Mouse (Mus musculus): Measurements from ENCODE around the gene Myl3. TPM values are rescaled to one million over a fixed set of nuclear protein-coding genes. Genes with fewer than 3 reads are reported as not detected.

The Myl3 gene
- polyA plus RNA-seq (2015; fragmentation: Nextera tagmentation; extraction: Ambion mirVana): 239 and 303 TPM in 2 replicates

DNA sequence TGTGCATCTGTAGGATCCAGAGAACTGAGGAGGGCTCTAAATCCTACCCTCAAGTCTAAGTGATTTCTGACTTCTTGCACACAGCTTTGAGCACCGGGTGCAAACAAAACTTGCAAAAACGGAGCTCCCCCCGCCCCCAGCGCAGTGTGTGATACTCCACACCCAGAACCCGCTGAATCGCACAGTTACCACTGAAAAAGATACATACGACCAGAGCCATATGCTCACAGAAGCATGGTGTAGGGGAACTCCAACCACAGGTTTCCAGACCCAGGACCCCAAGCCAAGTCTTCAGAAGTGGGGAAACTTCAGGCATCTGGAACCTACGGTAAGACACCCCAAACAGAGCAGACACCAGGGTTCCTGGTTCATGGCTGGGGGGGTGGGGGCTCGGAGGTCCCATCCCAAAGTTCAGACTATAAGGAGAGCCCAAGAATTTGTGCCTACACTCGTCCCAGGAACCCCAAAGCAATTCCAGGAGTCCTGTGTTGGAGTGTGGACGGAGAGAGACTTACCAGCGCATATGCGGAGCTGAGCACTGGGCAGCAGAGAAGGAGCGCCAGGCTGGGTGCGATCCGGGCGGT is at the start of gene Myl3:
Gene Myl3 (plus strand): TSS at position 151 of the 584 bp plus-strand sequence.

DNA sequence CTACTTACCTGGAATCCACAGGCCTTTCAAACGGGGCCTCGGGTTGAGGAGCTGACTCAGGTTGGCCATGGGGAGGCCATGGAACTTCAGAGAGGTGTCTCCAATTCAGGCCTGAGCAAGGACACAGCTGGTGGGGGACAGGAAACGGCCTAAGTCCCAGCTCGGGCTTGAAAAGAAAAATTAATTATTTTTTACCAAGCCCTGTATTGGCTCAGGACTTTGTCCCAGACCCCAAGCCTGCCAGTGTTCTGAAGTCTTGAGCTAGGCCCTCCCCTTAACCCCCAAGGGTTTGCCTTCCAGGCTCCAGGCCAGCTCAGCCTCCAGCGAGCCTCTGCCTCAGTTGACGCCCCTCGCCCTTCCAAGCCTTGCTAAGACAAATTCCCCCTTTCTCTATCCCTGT is 5.3 kb downstream of the Myl3 start, which contains the start of gene Pth1r:
Gene Pth1r (minus strand): TSS at position 185 of the 400 bp plus-strand sequence.

DNA sequence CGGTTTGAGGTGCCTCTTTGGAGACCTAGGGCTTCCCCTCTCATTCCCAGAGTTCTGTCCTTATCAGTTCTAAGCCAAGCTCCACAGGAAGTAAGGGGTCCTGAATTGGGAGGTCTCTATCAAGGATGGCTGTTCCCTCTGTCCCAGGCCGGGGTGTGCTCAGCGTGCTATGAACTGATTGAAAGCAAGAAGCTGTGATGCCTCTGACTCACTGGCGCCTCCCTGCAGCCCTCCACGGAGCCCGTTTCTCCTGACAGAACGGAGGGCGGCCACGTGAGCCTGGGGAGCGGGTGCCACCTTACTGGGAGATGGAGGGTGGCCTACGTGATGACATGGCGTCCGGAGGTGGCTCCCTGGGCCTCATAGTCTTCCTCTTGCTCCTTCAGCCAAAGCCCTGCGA is 56.2 kb downstream of the Myl3 start, which contains the start of gene Prss42:
Gene Prss42 (plus strand): TSS at position 301 of the 400 bp plus-strand sequence.

DNA sequence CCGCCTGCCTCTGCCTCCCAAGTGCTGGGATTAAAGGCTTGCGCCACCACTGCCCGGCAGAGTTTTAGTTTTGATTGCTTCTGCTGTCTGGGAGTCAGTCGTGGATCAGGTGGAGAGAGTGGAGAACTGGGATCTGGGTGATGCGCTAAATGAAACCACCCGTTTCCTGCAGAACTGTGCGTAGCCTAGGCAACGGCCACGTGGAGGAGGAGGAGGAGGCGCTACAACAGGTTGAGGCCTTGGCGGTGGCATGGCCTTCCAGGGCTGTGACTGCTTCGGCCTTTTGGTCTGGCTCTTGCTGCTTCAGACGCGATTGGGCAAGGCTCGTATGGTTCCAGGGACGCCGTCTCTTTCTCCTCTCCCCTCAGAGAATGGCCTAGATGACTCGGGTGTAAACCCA is 72.1 kb downstream of the Myl3 start, which contains the start of gene Prss44:
Gene Prss44 (plus strand): TSS at position 206 of the 400 bp plus-strand sequence.

Other genes starting within 250 kb of the Myl3 start
- 13.0 and 15.4 TPM in 2 replicates for gene Setd2, start 209.3 kb upstream of the Myl3 start, polyA plus RNA-seq (2015; fragmentation: Nextera tagmentation; extraction: Ambion mirVana)
- 10.1 and 10.6 TPM in 2 replicates for gene Nradd, start 117.4 kb upstream of the Myl3 start, polyA plus RNA-seq (2015; fragmentation: Nextera tagmentation; extraction: Ambion mirVana)
- 0.40 and 0.66 TPM in 2 replicates for gene Nbeal2, start 87.7 kb upstream of the Myl3 start, polyA plus RNA-seq (2015; fragmentation: Nextera tagmentation; extraction: Ambion mirVana)
- gene Ccdc12, start 85.4 kb upstream of the Myl3 start, polyA plus RNA-seq (2015; fragmentation: Nextera tagmentation; extraction: Ambion mirVana): 97.7 and 106 TPM in 2 replicates
- 10.1 and 16.0 TPM in 2 replicates for gene Pth1r, start 5.3 kb downstream of the Myl3 start, polyA plus RNA-seq (2015; fragmentation: Nextera tagmentation; extraction: Ambion mirVana)
- gene Prss42, start 56.3 kb downstream of the Myl3 start, polyA plus RNA-seq (2015; fragmentation: Nextera tagmentation; extraction: Ambion mirVana): not detected in 2 replicates
- not detected in 2 replicates for gene Prss44, start 72.1 kb downstream of the Myl3 start, polyA plus RNA-seq (2015; fragmentation: Nextera tagmentation; extraction: Ambion mirVana)
- gene Prss43, start 84.8 kb downstream of the Myl3 start, polyA plus RNA-seq (2015; fragmentation: Nextera tagmentation; extraction: Ambion mirVana): not detected in 2 replicates
- not detected in 2 replicates for gene Prss45, start 92.7 kb downstream of the Myl3 start, polyA plus RNA-seq (2015; fragmentation: Nextera tagmentation; extraction: Ambion mirVana)
- not detected in 2 replicates for gene Prss46, start 102.6 kb downstream of the Myl3 start, polyA plus RNA-seq (2015; fragmentation: Nextera tagmentation; extraction: Ambion mirVana)
- gene Prss50, start 116.1 kb downstream of the Myl3 start, polyA plus RNA-seq (2015; fragmentation: Nextera tagmentation; extraction: Ambion mirVana): not detected in 2 replicates
- 1.3 and 1.9 TPM in 2 replicates for gene Als2cl, start 138.0 kb downstream of the Myl3 start, polyA plus RNA-seq (2015; fragmentation: Nextera tagmentation; extraction: Ambion mirVana)
- gene Tmie, start 138.3 kb downstream of the Myl3 start, polyA plus RNA-seq (2015; fragmentation: Nextera tagmentation; extraction: Ambion mirVana): 0.29 and 0.50 TPM in 2 replicates
- gene Fam240a, start 175.0 kb downstream of the Myl3 start, polyA plus RNA-seq (2015; fragmentation: Nextera tagmentation; extraction: Ambion mirVana): 0.78 and 2.8 TPM in 2 replicates
- gene Tdgf1, start 204.3 kb downstream of the Myl3 start, polyA plus RNA-seq (2015; fragmentation: Nextera tagmentation; extraction: Ambion mirVana): not detected in 2 replicates
- 10.9 and 25.5 TPM in 2 replicates for gene Lrrc2, start 209.7 kb downstream of the Myl3 start, polyA plus RNA-seq (2015; fragmentation: Nextera tagmentation; extraction: Ambion mirVana)
- gene Rtp3, start 248.7 kb downstream of the Myl3 start, polyA plus RNA-seq (2015; fragmentation: Nextera tagmentation; extraction: Ambion mirVana): 0.26 and 0.35 TPM in 2 replicates

Measured in skeletal muscle tissue, postnatal 0 days (tissue).